Mouse (Mus musculus) kidney, postnatal 0 days (tissue): ENCODE data around the gene Tnip1. TPM values are rescaled to one million over a fixed set of nuclear protein-coding genes. Genes with fewer than 3 reads are reported as not detected.

Experiments
- ATAC-seq: fragments of 200-750 bp; cut with Nextera tagmentation; replicated peaks from 2 replicates; pipeline ENCODE4 v1.8.0; 2017; ENCODE audit warnings: low read depth, moderate number of reproducible peaks, moderate TSS enrichment, moderate library complexity; ENCODE audit not compliant: low FRiP score
- DNase-seq: peaks from one replicate; pipeline ENCODE4 v3.0.0-alpha.2; 2016; ENCODE audit warnings: low spot score
- H3K27ac ChIP-seq: fragments of 300-500 bp; sonication (generic); 2 replicates; pipeline ENCODE4 v1.5.1; 2014; ENCODE audit warnings: mild to moderate bottlenecking
- H3K27me3 ChIP-seq: fragments of 300-500 bp; sonication (generic); 2 replicates; pipeline ENCODE4 v1.6.1; 2014; ENCODE audit warnings: low read length, mixed read lengths; ENCODE audit not compliant: insufficient read depth
- H3K36me3 ChIP-seq: fragments of 300-500 bp; sonication (generic); 2 replicates; pipeline ENCODE4 v1.6.1; 2014; ENCODE audit warnings: low read length, mixed read lengths; ENCODE audit not compliant: insufficient read depth
- H3K4me1 ChIP-seq: fragments of 300-500 bp; sonication (generic); replicated peaks from 2 replicates; pipeline ENCODE4 v1.6.1; 2014; ENCODE audit warnings: antibody characterized with exemption, low read length, mixed read lengths; ENCODE audit not compliant: insufficient read depth
- H3K4me2 ChIP-seq: fragments of 300-500 bp; sonication (generic); 2 replicates; pipeline ENCODE4 v1.6.1; 2014; ENCODE audit warnings: mild to moderate bottlenecking, low read length, moderate library complexity, mixed read lengths
- H3K4me3 ChIP-seq: fragments of 300-500 bp; sonication (generic); replicated peaks from 2 replicates; pipeline ENCODE4 v1.5.1; 2014; ENCODE audit warnings: low read depth, low read length
- H3K9ac ChIP-seq: fragments of 300-500 bp; sonication (generic); 2 replicates; pipeline ENCODE4 v1.6.1; 2014; ENCODE audit warnings: low read depth, low read length
- H3K9me3 ChIP-seq: fragments of 300-500 bp; sonication (generic); replicated peaks from 2 replicates; pipeline ENCODE4 v1.6.1; 2016; ENCODE audit warnings: low read length, inconsistent platforms, mixed read lengths
- CTCF ChIP-seq: IDR thresholded peaks from 2 replicates; pipeline ENCODE4 v1.5.1; 2016; ENCODE audit warnings: antibody characterized with exemption, low read depth, mild to moderate bottlenecking, moderate library complexity
- WGBS: fragments of 180-500 bp; shearing (Covaris S2); extraction: QIAGEN DNeasy Blood & Tissue Kit; methylation state at CpG from one replicate; pipeline ENCODE4 v1.1.7; 2014; 5-methylcytosine and 5-hydroxymethylcytosine counted together
- polyA plus RNA-seq: library from polyadenylated mRNA; unstranded; fragments of >200 nt; fragmentation: Nextera tagmentation; extraction: Ambion mirVana; gene quantifications from 2 replicates; pipeline ENCODE4 v1.2.1, GENCODE M21; 2015

Tnip1 gene
- polyA plus RNA-seq, 1 experiment from 2014 or later, result 17.5 TPM

- TF ChIP-seq CTCF, result no peak
- no peak overlapping the region for H3K9ac ChIP-seq
- 89% methylated on average over 8 of the region's 8 CpGs for WGBS
- no peak overlapping the region for H3K4me3 ChIP-seq
- H3K27ac ChIP-seq, result no peak overlapping the region
- 0 out of 2 replicates have a peak, but pooled peaks cover 19% of the 10 kb centered on the region for H3K36me3 ChIP-seq
- no peaks in the 10 kb centered on the region for H3K27me3 ChIP-seq
- H3K4me1 ChIP-seq, result no peaks in the 10 kb centered on the region
- H3K9me3 ChIP-seq, result no peaks in the 10 kb centered on the region
- DNase-seq, result no peak
- no peak for ATAC-seq
- H3K4me2 ChIP-seq, result no peak overlapping the region
Measured at GRCm38 (mm10) chr11:54939501-54939900, 23.2 kb downstream of the Tnip1 start.

GRCm38 (mm10) chr11:54936771-54937140 is 26.0 kb downstream of the Tnip1 start:
- no peaks in the 10 kb centered on the region for H3K9me3 ChIP-seq
- no peak for DNase-seq
- WGBS, result 73% methylated on average over 3 of the region's 3 CpGs
- ATAC-seq, result no peak
- no peak overlapping the region for H3K27ac ChIP-seq
- H3K4me2 ChIP-seq, result no peak overlapping the region
- no peaks in the 10 kb centered on the region for H3K4me1 ChIP-seq
- no peak overlapping the region for H3K4me3 ChIP-seq
- H3K27me3 ChIP-seq, result no peaks in the 10 kb centered on the region
- no peak for TF ChIP-seq CTCF
- peaks cover 29% of the 10 kb centered on the region for H3K36me3 ChIP-seq
- no peak overlapping the region for H3K9ac ChIP-seq

- no peaks in the 10 kb centered on the region for H3K4me1 ChIP-seq
- no peak for ATAC-seq
- no peaks in the 10 kb centered on the region for H3K9me3 ChIP-seq
- H3K36me3 ChIP-seq, result peaks cover 31% of the 10 kb centered on the region
- no peak for DNase-seq
- no peak overlapping the region for H3K27ac ChIP-seq
- no peak overlapping the region for H3K4me3 ChIP-seq
- no peak overlapping the region for H3K4me2 ChIP-seq
- no peaks in the 10 kb centered on the region for H3K27me3 ChIP-seq
- 42% methylated on average over 12 of the region's 12 CpGs for WGBS
- no peak overlapping the region for H3K9ac ChIP-seq
- no peak for TF ChIP-seq CTCF
Measured at GRCm38 (mm10) chr11:54936035-54936770, 26.5 kb downstream of the Tnip1 start.

GRCm38 (mm10) chr11:54934198-54934597 is 28.5 kb downstream of the Tnip1 start:
- peaks cover 35% of the 10 kb centered on the region for H3K36me3 ChIP-seq
- DNase-seq, result no peak
- no peak overlapping the region for H3K27ac ChIP-seq
- no peak for ATAC-seq
- H3K9ac ChIP-seq, result no peak overlapping the region
- H3K9me3 ChIP-seq, result no peaks in the 10 kb centered on the region
- H3K4me2 ChIP-seq, result no peak overlapping the region
- H3K4me3 ChIP-seq, result no peak overlapping the region
- H3K4me1 ChIP-seq, result no peaks in the 10 kb centered on the region
- WGBS, result 91% methylated on average over 7 of the region's 7 CpGs
- no peak for TF ChIP-seq CTCF
- no peaks in the 10 kb centered on the region for H3K27me3 ChIP-seq

- no peak overlapping the region for H3K27ac ChIP-seq
- H3K4me3 ChIP-seq, result no peak overlapping the region
- H3K4me1 ChIP-seq, result no peaks in the 10 kb centered on the region
- H3K27me3 ChIP-seq, result no peaks in the 10 kb centered on the region
- no peak overlapping the region for H3K4me2 ChIP-seq
- DNase-seq, result no peak
- H3K36me3 ChIP-seq, result peaks cover 39% of the 10 kb centered on the region
- no peak for ATAC-seq
- WGBS, result 93% methylated on average over 6 of the region's 6 CpGs
- TF ChIP-seq CTCF, result no peak
- H3K9me3 ChIP-seq, result no peaks in the 10 kb centered on the region
- no peak overlapping the region for H3K9ac ChIP-seq
Measured at GRCm38 (mm10) chr11:54932540-54932939, 30.2 kb downstream of the Tnip1 start.

DNA sequence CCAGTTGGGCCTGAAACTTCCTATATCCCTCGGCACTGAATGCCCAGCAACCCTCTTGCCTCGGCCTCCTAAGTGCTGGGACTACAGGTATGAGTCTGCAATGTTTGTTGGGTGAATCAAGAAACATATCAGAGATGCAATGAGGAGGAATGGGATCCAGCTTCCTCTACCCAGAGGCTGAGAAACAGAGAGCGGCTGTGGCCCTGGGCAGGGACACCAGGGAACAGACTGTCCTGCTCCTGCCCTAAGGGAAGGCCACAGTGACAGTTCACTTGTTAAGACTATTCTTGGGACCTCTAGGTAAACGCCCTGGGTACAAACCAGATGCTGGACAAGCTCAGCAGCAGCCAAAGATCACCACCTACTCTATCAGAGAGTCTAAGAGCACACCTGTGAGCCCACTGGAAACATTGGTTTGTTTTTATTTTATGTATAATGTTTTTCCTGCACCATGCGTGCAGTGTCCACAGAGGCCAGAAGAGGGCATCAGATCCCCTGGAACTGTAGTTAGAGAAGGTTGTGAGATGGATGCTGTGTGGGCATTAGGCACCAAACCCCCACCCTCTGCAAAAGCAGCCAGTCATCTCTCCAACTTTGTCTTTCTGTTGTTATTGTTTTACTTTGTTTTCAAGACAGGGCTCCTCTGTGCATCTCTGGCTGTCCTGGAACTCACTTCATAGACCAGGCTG is 31.2 kb downstream of the Tnip1 start:
- no peak for ATAC-seq
- Histone ChIP-seq H3K9me3 (no peaks in the 10 kb centered on the region), H3K27ac (no peak overlapping the region), H3K36me3 (peaks cover 40% of the 10 kb centered on the region), H3K27me3 (no peaks in the 10 kb centered on the region), H3K4me2 (no peak overlapping the region), H3K4me3 (no peak overlapping the region), H3K9ac (no peak overlapping the region), H3K4me1 (no peaks in the 10 kb centered on the region)
- DNase-seq, result peak; percentile 58
- TF ChIP-seq CTCF, result peak; percentile 91
- WGBS, result 74% methylated on average over 5 of the region's 5 CpGs
